Mouse (Mus musculus): ENCODE results near the gene Kif5c. TPM values are rescaled to one million over a fixed set of nuclear protein-coding genes. Genes with fewer than 3 reads are reported as not detected.

The Kif5c gene
- total RNA-seq, 2 experiments from 2014 or later: 0.28 to 0.64 TPM

- intact Hi-C loops (cut with DNase I): no loop called here
- no peak for DNase-seq
Measured at GRCm38 (mm10) chr2:49741895-49742734, 123.0 kb downstream of the Kif5c start.

GRCm38 (mm10) chr2:49742919-49743318 is 123.8 kb downstream of the Kif5c start:
- DNase-seq: no peak
- intact Hi-C loops (cut with DNase I): no loop called here

DNA sequence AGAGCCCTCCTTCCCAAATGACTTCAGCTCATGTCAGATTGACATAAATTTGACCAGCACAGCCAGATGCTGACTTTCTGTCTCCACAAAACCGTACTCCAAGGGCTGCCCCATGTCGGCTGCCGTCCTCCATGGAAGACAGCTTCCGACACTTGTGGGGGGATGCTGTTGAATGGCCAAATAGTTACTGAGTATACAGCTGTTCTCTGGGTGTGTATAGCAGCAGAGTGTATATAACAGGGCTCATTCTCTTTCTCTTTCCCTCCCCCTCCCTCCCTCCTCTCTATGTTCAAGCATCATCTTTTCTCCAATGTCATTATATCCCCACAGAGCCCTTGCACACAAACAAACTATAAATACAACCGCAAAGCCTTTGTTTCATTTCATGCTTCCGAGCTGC is 124.7 kb downstream of the Kif5c start:
- intact Hi-C loops (cut with DNase I): no loop called here
- DNase-seq: no peak

GRCm38 (mm10) chr2:49744251-49745093 is 125.4 kb downstream of the Kif5c start:
- intact Hi-C loops (cut with DNase I): no loop called here
- peak in 1 of 2 experiments; percentile 21 for DNase-seq

DNA sequence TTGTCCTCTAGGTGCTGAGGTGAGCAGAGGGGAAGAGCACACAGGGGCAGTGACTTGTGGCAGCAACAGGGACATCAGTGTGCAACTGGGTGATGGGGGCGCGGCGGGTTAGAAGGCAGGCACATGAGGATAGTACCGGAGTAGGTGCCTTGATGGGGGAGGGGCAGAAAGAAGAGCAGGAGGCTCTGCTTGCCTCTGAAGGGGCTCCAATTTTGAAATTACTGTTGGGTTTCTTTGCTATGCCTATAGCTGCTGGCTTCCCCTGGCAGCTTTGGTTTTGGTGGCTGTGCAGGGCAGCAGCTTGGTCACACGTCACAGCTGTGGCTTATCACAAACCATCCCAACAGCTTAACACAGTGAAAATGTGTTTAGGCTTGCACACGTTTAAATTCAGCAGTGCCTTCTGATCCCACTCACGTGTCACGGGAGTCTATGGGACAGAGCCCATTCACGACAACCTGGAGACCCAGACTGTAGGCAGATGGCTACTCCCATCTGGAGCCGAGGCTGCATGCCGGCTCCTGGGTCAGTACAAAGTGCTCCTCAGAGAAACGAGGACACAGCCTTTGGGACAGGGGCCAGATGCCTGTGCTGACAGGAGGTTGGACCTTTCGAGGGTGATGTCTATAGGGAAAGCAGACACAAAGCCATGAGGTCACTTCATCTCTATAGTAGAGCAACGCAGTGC is 126.1 kb downstream of the Kif5c start:
- DNase-seq: no peak
- intact Hi-C loops (cut with DNase I): no loop called here

DNA sequence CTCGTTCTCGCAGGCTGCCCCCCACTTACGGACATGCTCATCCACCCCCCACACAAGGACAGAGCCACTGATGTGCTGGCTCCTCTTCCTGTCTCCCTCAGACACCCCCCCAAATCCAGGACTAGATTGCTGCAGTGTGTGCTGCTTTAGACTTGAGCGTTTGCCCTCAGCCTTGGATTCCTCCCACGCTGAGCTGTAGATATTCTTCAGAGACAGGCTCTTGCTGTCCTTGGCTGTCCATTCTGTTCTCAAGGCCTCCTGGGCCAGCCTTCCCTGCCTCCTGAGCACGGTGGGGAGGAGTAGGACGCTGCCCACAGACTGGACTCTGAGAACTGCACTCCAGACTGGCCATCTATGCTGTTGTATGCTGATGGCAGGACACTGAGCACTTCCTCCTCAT is 127.8 kb downstream of the Kif5c start:
- intact Hi-C loops (cut with DNase I): no loop called here
- no peak for DNase-seq

DNA sequence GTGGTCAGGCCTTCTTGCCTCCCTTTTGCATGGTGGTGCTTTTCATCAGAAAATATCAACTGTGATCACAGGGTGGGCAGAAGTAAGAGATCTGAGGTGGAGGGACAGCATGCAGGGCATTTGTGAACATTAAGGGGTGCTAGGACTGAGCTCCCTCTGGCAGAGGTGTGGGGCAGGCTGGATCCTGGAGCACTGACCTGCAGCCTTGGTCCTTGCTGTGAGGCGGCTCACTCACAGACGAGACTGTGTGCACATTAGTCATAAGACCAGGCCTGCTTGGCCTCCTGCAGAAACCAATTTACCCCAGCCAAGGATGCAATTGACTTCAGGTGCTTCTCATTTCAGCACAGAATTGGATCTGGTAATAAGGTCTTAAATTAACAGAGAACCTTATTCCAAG is 128.6 kb downstream of the Kif5c start:
- DNase-seq: no peak
- intact Hi-C loops (cut with DNase I): no loop called here

- DNase-seq: no peak
- intact Hi-C loops (cut with DNase I): no loop called here
Measured at GRCm38 (mm10) chr2:49748628-49749342, 129.7 kb downstream of the Kif5c start.

DNA sequence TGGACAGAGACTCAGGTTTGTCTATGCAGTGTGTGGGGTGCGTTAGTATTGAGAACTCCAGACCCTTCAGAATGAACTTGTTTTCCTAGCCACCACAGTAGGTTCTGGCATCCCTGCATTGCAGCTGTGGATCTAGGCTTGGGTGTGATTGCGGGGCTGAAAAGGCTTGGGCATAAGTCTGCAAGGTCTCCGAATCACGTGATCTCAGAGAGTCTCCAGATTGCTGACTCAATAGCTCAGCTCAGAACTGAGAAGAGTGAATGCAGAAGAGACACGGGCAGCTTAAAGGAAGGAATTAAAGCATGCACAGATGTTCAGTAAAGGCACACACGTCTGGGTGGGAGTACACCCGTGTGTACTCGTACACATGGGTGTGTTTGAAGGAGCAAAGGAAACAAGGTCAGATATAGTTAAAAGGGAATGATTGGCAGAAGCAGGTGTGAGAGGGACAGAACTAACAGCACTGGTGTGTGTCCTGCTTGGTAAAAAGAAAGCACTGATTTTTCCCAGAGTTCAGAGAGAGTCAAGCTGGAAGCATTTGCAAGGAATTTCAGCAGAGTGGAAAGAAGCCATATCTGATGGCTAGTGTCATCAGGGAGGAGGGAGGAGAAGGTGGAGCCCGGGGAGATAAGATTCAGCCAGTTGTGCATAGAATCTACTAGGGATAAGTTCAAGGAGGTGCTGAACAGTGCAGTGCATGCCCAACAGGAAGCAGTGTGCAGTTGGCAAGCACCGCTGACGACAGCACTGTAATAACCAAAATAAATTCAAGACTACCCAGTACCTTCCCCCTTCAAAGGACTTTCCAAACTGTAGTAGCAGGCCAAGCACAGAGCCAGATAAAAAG is 130.9 kb downstream of the Kif5c start:
- DNase-seq: no peak
- intact Hi-C loops (cut with DNase I): no loop called here

DNA sequence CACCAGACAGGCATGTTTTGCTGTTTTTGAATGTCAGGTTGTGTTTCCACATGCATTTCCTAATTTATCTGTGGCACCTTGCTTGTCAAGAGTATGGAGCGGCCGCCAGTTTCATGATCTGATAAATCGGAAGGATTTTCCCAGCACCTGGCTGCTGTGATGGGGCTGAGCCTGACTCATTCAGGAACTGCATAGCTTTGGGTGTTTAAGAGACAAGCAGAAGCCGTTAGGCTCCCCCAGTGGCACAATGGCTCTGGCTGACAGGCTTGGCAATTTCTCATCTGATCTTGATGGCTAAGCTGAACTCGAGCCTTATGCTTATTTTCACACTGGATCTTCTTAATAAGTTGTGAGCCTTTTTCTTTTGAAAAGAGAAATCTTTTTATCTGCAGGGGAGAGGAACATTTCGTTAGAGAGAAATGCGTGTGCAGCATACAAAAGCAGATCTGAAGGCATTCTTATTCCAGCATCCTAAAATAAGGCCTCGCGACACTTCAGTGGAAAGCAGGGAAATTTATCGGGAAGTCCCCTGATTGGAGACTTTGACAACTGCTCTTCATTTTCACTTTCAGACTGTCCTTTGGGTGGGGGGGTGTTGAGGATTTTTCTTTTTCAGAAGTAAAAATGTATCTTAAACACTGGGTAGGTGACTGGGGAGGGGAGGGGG is 132.6 kb downstream of the Kif5c start:
- intact Hi-C loops (cut with DNase I): no loop called here
- DNase-seq: no peak

DNA sequence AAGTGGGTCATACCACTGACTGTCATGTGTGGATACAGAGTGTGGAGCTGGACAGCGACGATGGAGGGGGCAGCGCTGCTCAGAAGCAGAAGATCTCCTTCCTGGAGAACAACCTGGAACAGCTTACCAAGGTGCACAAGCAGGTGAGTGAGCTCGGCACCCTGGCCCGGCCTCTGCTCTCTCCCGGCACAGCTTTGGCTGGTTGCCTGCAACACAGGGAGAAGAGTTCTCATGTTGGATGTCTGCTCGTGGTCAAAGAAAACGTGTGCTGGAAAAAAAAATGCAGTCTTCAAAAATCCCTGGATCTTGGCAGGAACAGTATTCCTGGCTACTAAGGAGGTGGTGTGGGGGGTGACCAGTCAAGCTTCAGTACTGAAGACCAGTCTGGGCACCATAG is 133.1 kb downstream of the Kif5c start:
- DNase-seq: no peak
- intact Hi-C loops (cut with DNase I): no loop called here

DNA sequence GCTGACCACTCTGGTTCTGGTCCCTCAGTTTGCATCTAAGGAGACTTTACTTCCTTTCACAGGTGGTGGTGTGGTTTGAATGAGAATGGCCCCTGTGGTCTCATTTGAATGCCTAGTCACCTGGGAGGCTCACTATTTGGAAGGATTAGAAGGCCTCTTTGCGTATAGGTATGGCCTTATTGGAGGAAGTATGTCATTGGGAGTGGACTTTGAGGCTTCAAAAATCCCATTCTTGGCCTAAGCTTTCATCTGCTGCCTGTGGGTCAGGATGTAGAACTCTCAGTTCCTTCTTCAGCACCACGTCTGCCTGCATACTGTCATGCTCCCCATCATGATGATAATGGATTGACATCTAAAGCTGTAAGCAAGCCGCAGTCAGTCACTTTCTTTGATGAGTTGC is 134.0 kb downstream of the Kif5c start:
- intact Hi-C loops (cut with DNase I): no loop called here

GRCm38 (mm10) chr2:49755054-49755453 is 136.0 kb downstream of the Kif5c start:
- DNase-seq: no peak
- intact Hi-C loops (cut with DNase I): no loop called here

More for the DNA sequence above, 134.0 kb downstream of the Kif5c start:
- DNase-seq: no peak

DNA sequence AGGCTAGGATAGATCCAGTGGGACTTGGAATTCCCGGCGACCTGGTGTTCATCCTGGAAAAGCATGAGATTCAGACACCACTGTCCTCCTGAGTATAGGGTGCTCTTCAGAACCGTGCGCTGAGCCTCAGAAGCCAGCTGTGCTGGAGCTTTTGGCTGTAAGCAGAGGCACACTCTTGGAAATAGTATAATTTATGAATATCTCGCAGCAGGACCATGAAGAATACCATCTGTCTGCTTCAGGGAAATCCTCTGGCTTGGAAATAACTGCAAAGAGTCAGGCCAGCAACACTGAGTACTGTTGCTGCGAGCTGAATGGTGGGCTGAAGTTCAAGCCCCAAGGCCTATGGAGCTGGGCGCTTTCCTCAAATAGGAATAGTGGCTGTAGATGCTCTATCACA is 138.5 kb downstream of the Kif5c start:
- no peak for DNase-seq
- intact Hi-C loops (cut with DNase I): no loop called here

DNA sequence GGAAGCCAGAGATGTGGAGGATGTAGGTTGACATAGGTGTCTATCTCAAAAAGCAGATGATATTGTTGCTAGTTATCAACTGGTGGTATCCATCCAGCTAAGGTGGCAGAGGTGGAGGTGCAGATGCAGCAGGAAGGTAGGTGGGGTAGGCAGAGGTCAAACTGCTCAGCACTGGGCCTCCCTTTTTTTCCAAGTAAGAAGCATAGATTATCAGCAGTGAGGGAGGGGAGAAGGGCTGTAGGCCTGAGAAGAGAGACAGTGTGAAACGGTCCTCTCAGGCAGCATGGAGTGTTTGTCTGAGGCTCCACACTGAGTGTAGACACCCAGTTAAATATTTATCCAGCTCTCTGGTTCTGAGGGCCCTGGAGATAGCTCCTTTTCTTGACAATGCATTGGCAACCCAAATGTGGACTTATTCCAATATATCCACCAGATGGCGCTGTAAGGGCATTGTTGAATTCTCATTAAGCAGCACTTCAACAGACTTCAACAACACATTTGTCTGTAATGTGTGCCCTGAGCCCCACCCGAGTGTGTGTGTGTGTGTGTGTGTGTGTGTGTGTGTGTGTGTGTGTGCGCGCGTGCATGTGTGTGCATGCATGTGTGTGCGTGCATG is 145.3 kb downstream of the Kif5c start:
- DNase-seq: no peak
- intact Hi-C loops (cut with DNase I): no loop called here

DNA sequence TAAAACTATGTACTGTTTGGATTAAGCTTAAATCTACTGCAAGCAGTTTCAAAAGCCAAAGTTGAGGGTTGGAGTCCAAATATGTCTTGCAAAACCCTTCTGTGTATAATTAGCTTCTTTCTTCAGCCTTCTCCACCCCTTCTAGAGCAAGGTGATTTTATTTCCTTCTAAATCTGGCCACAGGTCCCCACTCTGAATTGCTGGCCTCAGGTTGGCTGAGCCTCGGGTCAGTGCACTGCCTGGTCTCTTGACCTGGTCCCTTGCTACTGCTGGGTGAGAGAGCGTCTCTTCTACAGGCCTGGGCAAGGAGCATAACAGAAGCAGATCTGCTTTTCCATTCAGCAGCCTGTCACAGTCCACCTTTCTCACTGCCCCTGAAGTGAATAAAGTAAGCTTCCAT is 149.8 kb downstream of the Kif5c start:
- DNase-seq: no peak
- intact Hi-C loops (cut with DNase I): no loop called here

DNA sequence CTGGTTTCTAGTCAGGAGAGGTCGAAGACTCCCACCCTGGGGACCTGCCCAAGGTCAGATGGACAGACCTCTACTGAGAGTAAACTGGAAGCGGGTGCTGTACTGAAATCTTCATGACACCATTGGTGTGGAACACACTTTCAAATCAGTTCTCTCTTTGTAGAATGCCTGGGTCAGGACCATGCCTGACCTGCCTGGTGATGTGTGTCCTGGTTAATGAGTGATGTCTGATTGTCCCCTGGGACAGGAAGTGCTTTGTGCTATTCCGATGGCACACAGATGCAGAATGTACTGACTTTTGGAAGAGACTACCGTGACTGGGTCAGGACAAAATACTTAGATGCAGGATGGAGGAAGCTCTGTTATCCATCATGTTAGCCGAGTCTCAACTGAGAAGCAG is 151.3 kb downstream of the Kif5c start:
- DNase-seq: no peak
- intact Hi-C loops (cut with DNase I): no loop called here

- intact Hi-C loops (cut with DNase I): no loop called here
- no peak for DNase-seq
Measured at GRCm38 (mm10) chr2:49771172-49771571, 152.1 kb downstream of the Kif5c start.

All from gastrocnemius, postnatal 36 days (tissue).